Mouse (Mus musculus) lung, postnatal 36 days (tissue): ENCODE results near the gene Cmya5.
"Not testable (repeated sequence)": the region's sequence is repeated elsewhere in the genome, so short reads cannot be mapped to it uniquely, and the experiment has no call there.

Experiments used
- DNase-seq: peaks from one replicate; pipeline ENCODE4 v3.0.0; 2022; ENCODE audit warnings: mixed read lengths

The Cmya5 gene

GRCm38 (mm10) chr13:93117241-93117640 is 27.3 kb downstream of the Cmya5 start:
- DNase-seq: no peak

DNA sequence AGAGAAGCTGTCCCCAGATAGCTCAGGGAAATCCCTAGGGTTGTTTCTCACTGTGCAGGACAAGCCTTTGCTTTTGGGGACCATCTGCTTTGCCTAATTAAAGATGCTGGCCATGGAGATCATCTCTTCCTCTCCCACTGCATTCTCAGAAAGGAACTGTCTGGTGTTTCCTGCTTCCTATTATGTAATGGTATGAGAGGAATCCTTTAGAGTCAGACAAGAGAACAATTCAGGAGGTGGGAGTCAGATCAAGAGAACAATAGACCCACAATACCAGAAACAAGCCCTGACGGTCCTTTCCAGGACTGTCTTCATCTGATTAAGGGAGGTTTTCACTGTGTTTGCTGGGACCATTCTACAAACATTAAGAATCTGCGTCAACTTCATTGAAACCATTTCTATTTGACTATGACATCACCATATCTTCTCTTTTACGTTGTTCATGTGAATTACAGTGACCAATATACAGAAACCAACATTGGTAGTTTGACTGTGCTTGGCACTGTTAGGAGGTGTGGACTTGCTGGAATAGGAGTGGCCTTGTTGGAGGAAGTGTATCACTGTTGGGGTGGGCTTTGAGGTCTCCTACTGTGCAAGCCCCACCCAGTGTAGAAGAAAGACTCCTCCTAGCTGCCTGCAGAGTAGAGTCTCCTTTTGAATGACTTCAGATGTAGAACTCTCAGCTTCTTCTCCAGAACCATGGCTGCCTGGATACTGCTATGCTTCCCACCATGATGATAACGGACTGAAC is 42.0 kb downstream of the Cmya5 start:
- DNase-seq: no peak

DNA sequence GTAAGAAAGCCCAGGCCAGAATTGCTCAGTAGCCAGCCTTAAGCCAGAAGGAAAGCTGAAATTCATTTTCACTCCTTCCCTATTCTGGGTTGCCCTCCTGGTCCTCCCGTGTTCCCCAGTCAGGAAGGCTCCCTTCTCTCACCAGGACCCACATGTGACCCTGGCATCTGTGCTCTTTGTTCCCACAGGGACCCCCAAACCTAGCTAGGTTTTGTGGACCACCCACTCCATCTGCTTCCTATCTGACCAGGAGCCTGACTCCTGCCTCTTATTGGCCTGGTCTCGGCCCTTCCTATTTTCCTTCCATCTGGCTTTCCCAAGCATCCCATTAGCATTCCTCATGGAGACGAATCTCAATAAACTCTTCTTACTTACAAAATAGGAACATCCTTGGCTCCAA is 45.9 kb downstream of the Cmya5 start:
- no peak for DNase-seq

- no peak for DNase-seq
Measured at GRCm38 (mm10) chr13:93096643-93097042, 47.9 kb downstream of the Cmya5 start.

GRCm38 (mm10) chr13:93095097-93095791 is 49.3 kb downstream of the Cmya5 start:
- DNase-seq: no peak

DNA sequence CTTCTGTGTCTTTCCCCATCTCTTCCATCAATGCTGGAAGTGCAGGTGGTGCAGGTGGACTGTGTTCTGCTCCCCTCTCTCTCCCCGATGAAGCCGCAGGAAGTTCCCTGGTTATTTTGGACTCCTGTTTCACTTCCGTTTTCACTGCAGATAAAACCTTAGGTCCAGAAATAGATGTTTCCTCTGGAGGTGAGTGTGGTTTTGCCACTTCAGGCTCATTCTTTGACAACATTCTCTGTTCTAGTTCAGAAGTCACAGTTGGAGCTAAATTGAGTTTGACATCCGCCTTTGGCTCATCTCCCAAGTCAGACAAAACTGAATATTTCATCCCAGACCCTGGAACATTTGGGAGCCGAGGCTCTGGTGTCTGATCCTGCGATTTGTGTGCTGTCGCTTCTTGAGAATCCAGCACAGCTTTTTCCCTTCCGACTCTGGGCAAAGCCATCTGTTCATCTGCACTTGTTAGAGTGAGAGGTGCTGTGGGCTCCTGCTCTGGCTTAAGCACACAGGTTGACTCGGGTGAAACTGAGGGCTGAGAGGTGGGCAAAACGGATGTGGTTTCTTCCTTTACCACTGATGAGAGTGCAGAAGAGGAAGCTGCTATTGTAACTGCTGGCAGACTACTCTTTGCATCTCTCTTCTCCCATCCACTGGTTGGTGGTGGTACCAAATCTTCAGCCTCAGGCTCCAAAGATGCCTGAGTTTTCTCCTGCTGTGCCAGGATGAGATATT is 50.2 kb downstream of the Cmya5 start:
- peak; percentile 25 for DNase-seq

GRCm38 (mm10) chr13:93093697-93094096 is 50.8 kb downstream of the Cmya5 start:
- DNase-seq: no peak

DNA sequence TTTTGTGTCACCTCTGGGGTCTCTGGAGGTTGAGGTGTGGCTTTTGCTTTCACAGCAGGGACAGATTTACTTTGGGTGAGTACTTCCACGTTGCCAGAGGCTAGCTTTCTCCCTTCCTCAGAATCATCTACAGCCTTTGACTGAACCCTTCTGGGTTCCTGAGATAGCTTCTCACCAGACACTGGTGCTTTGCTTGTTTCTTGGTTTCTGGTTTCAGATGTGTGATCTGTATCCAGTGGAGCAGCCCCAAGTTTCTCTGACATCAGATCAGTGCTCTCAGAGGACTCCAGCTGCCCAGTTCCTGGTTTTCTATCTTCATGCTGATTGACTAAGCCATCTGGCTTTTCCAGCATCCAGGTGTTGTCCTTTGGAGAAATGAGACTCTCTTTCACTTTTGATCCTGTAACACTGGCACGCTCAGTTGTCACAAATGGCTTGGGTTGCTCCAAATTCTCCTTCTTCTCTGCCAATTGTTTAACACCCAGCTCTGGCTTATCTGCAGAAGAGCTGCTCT is 51.6 kb downstream of the Cmya5 start:
- no peak for DNase-seq

DNA sequence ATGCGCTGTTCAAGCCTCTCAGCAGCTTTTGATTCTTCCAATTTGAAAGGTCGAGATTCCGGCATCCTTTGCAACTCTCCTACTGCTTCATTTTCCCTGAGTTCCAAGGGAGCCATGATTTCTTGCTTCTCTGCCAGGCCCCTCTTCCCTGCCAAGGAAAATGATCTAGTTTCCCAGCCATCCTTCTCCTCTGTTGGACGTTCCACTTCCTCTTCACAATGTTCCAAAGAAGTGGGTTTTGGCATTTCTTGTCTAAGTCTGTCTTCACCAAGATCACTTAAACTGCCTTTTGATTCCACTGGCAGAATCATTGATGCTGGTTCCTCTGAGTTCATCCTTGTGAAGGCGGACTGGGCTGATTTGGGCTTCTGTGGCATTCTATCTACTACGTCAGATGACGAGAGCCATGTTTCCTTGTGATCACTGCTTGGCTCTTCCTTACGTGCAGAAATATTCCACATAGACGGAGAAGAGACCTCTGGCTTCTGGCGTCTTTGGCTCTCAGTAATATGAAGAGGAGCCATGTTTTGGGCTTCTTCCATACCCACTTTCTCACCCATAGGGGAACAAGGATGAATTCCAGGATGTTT is 52.6 kb downstream of the Cmya5 start:
- DNase-seq: no peak

- DNase-seq: no peak
Measured at GRCm38 (mm10) chr13:93091176-93091575, 53.3 kb downstream of the Cmya5 start.

GRCm38 (mm10) chr13:93089481-93089880 is 55.0 kb downstream of the Cmya5 start:
- DNase-seq: no peak

DNA sequence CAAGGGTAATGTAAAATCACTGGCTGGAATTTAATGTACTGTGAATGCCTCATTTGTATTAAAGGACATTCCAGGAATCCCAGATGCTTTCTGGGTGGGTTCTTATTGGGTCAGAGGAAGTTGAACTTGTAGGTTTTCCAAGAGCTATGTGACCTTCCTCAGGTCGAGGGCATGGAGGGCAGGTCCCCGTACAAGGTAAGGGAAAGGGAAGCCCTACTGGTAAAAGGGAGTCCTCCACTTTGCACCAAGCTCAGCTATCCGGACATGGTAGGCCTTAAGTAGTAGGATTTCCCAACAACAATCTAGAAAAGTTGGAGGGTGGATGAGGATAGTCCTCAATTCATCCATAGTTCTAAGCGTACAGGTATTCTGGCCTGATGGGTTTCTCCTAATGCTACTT is 58.8 kb downstream of the Cmya5 start:
- DNase-seq: no peak

GRCm38 (mm10) chr13:93082324-93082723 is 62.2 kb downstream of the Cmya5 start:
- not testable (repeated sequence) for DNase-seq

- no peak for DNase-seq
Measured at GRCm38 (mm10) chr13:93080859-93081258, 63.7 kb downstream of the Cmya5 start.

- DNase-seq: no peak
Measured at GRCm38 (mm10) chr13:93074147-93074641, 70.3 kb downstream of the Cmya5 start.

DNA sequence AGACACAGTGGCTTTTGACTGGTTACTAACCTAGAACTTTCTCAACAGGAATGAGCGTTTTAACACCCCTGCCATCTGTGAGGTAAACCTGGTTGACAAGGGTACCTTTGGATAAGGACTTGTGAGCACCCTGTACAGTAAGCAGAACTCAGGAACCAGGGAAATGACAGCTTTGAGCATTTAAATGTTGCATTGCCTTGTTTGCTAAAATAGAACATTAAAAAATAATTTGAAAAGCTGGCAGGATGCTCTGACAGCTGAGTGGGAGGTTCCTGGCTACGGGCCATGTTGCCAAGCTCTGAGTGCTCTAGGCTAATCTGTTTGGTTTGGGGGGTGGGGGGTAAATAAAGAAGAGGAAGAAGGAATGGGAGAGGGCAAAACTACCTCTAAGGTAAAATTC is 70.9 kb downstream of the Cmya5 start:
- DNase-seq: peak; percentile 36

DNA sequence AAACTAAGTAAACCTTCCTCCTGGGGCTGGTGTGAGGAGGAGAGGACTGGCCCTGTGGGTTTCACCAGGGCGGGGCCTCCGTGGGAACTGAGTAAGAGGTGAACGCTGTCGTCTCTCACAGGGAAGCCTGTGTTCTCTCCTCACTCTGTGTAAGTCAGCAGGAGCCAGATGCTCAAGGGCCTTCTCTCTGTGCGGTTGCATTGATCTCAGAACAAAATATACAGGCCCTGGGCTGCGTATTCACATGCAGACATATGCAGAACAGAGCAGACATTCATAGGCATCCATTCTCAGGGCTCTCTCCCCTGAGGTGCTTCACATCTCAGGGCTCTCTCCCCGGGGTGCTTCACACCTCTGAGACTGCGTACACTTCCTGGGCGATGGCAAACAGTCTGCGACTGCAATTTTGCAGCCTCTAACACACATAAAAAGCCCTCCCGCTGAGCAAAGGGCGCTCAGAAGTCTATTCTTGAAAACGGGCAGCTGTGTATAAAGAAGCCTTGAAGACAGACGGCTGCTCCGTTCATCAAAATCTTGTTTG is 71.6 kb downstream of the Cmya5 start:
- no peak for DNase-seq

DNA sequence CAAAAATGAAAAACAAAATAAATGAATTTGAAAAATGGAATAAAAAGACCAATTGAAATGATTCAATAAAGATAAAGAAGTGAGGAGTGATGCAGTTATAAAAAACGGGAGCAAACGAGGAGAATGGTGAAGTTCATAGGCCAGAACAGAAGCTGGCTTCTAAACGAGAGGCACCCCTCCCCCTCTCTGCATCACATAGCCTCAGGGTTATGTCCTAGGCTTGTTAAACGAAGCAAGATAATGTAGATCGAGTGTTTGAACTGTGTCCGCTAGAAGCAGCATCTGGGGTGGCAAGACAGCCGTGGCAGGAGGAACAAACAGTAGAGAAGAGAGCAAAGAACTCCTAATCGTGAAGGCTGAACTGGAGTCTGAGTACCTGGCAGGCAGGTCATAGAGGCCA is 74.1 kb downstream of the Cmya5 start:
- no peak for DNase-seq

DNA sequence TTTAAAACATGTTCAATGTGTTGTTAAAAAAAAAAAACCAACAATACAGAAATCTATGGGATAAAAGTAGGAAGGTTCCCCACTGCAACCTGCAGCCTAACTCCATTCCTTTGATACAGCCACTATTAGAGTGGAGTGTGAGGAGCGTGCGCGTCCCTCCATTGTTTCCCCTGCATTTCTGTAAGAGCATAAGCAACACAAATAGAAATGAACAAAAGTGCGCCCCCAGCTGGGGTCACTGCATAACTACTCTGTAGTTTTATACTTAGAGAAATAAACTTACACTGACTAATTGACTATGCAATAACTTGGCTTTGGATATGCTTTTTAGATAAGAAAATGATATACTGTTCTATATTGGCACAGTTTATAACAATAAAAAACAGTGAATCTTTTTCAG is 75.0 kb downstream of the Cmya5 start:
- no peak for DNase-seq

GRCm38 (mm10) chr13:93068353-93068752 is 76.2 kb downstream of the Cmya5 start:
- no peak for DNase-seq

GRCm38 (mm10) chr13:93062860-93063636 is 81.5 kb downstream of the Cmya5 start:
- peak; percentile 36 for DNase-seq

DNA sequence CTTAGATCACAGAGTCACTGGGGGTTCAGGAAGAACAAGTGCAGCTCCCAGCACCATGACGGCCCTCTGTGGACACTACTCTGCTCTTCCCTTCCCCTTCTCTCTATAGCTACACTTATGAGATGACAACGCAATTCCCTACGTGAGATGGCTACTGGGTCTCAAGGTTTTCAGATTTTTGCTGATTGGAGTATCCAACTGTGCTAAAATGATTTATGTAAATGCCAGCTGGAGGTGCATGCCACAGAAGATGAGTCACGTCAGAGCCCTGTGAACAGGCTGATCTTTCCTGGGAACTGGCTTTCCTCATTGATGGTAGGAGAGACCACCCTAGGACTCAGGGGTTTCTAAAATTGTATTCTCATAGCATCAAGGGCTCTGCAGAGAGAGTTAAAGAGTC is 83.2 kb downstream of the Cmya5 start:
- no peak for DNase-seq
